Mouse (Mus musculus) bone marrow, adult 2 months (tissue): ENCODE measurements at regions not wholly inside any gene's neighbourhood (a gene's known extent, or its start where the extent isn't known, plus 50 kb on each side); places are given as distances from the start of the nearest gene placed in this dataset.

ENCODE experiments used
- CTCF ChIP-seq: fragments of 200-500 bp; IDR thresholded peaks from 2 replicates; pipeline ENCODE4 v1.5.1; 2011; ENCODE audit warnings: low read length, control low read depth; ENCODE audit not compliant: control insufficient read depth, insufficient read depth
- POLR2A ChIP-seq: fragments of 200-500 bp; IDR thresholded peaks from 2 replicates; pipeline ENCODE4 v1.6.1; 2011; ENCODE audit warnings: low read depth, mild to moderate bottlenecking, control low read depth, low read length, borderline replicate concordance; ENCODE audit not compliant: control insufficient read depth

DNA sequence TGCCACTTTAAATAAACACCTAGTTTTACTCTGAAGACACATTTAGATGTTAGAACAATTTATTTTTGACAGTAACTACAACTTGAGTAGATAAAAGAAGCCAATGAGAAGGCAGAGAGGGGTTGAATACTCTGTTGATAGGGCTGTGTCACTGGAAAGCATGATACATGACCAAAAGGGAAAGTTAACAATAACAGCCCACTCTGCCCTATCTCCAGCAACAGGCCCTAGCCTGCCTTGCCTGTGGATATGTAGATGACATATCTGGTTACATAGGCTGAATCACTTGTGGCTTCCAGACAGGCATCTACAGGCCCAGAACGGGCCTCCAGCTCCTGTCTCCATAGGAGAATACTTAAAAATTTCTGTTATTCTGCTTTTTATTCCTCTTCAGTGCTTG, 61.6 kb upstream of the C1galt1 start:
- TF ChIP-seq POLR2A (no peak), CTCF (no peak)
